Mouse (Mus musculus) heart, embryonic 10.5 days (tissue): Measurements from ENCODE around the gene Wdr59. TPM values are rescaled to one million over a fixed set of nuclear protein-coding genes. Genes with fewer than 3 reads are reported as not detected.

ENCODE experiments used
- DNase-seq: peaks from one replicate; pipeline ENCODE4 v3.0.0-alpha.2; 2017; ENCODE audit warnings: low spot score
- H3K27ac ChIP-seq: fragments of 300-500 bp; sonication (generic); 2 replicates; pipeline ENCODE4 v1.5.1; 2016; ENCODE audit warnings: mild to moderate bottlenecking
- H3K27me3 ChIP-seq: fragments of 300-500 bp; sonication (generic); 2 replicates; pipeline ENCODE4 v1.6.1; 2016; ENCODE audit warnings: mild to moderate bottlenecking; ENCODE audit not compliant: poor library complexity, insufficient read depth, severe bottlenecking
- H3K36me3 ChIP-seq: fragments of 300-500 bp; sonication (generic); 2 replicates; pipeline ENCODE4 v1.6.1; 2016; ENCODE audit warnings: mild to moderate bottlenecking, moderate library complexity
- H3K4me1 ChIP-seq: fragments of 300-500 bp; sonication (generic); 2 replicates; pipeline ENCODE4 v1.6.1; 2016; ENCODE audit warnings: mild to moderate bottlenecking
- H3K4me3 ChIP-seq: fragments of 300-500 bp; sonication (generic); 2 replicates; pipeline ENCODE4 v1.5.1; 2016; ENCODE audit warnings: mild to moderate bottlenecking, moderate library complexity
- H3K9me3 ChIP-seq: fragments of 300-500 bp; sonication (generic); 2 replicates; pipeline ENCODE4 v1.6.1; 2016; ENCODE audit warnings: mild to moderate bottlenecking, moderate library complexity
- whole genome bisulfite sequencing: fragments of 180-500 bp; shearing (Covaris S2); methylation state at CpG from one replicate; pipeline ENCODE4 v1.1.7; 2016; 5-methylcytosine and 5-hydroxymethylcytosine counted together
- polyA plus RNA-seq: library from polyadenylated mRNA; unstranded; fragments of >200 nt; fragmentation: Nextera tagmentation; extraction: Ambion mirVana; gene quantifications from 2 replicates; pipeline ENCODE4 v1.2.1, GENCODE M21; 2016

Gene Wdr59
- polyA plus RNA-seq, 1 experiment from 2014 or later: 5.9 TPM

- Histone ChIP-seq H3K9me3 (no peaks in the 10 kb centered on the region), H3K4me3 (no peak overlapping the region), H3K27ac (no peak overlapping the region), H3K27me3 (no peaks in the 10 kb centered on the region), H3K36me3 (peaks cover 27% of the 10 kb centered on the region), H3K4me1 (no peaks in the 10 kb centered on the region)
- no peak for DNase-seq
- 59% methylated on average over 4 of the region's 4 CpGs for WGBS
Observed at GRCm38 (mm10) chr8:111464526-111464925, 57.4 kb downstream of the Wdr59 start.

GRCm38 (mm10) chr8:111449671-111450070 is 72.2 kb downstream of the Wdr59 start:
- Histone ChIP-seq H3K4me3 (no peak overlapping the region), H3K27ac (no peak overlapping the region), H3K36me3 (peaks cover 22% of the 10 kb centered on the region; the same call in 1 of the 2 replicates), H3K27me3 (no peaks in the 10 kb centered on the region), H3K9me3 (no peaks in the 10 kb centered on the region), H3K4me1 (peaks cover 13% of the 10 kb centered on the region)
- 51% methylated on average over 4 of the region's 4 CpGs for WGBS
- DNase-seq: no peak

- H3K27ac ChIP-seq: peak overlapping the region; percentile 72; the same call in 1 of the 2 replicates
- H3K4me3 ChIP-seq: no peak overlapping the region; the same call in 1 of the 2 replicates
- H3K36me3 ChIP-seq: peaks cover 19% of the 10 kb centered on the region; the same call in 1 of the 2 replicates
- no peaks in the 10 kb centered on the region for H3K9me3 ChIP-seq
- H3K27me3 ChIP-seq: 0 out of 2 replicates have a peak, but pooled peaks cover 5% of the 10 kb centered on the region
- DNase-seq: no peak
- WGBS: 36% methylated on average over 4 of the region's 4 CpGs
- peaks cover 16% of the 10 kb centered on the region for H3K4me1 ChIP-seq
Observed at GRCm38 (mm10) chr8:111445960-111446660, 75.8 kb downstream of the Wdr59 start.

GRCm38 (mm10) chr8:111445558-111445957 is 76.3 kb downstream of the Wdr59 start:
- Histone ChIP-seq H3K27ac (peak overlapping the region; percentile 72), H3K36me3 (peaks cover 13% of the 10 kb centered on the region; the same call in 1 of the 2 replicates), H3K9me3 (no peaks in the 10 kb centered on the region), H3K4me1 (peaks cover 16% of the 10 kb centered on the region), H3K4me3 (no peak overlapping the region; the same call in 1 of the 2 replicates), H3K27me3 (0 out of 2 replicates have a peak, but pooled peaks cover 5% of the 10 kb centered on the region)
- DNase-seq: no peak
- WGBS: 66% methylated on average over 18 of the region's 18 CpGs

GRCm38 (mm10) chr8:111444245-111444644 is 77.6 kb downstream of the Wdr59 start:
- DNase-seq: no peak
- H3K4me3 ChIP-seq: no peak overlapping the region
- H3K4me1 ChIP-seq: peaks cover 16% of the 10 kb centered on the region
- no peak overlapping the region for H3K27ac ChIP-seq
- H3K36me3 ChIP-seq: peaks cover 8% of the 10 kb centered on the region; the same call in 1 of the 2 replicates
- H3K9me3 ChIP-seq: no peaks in the 10 kb centered on the region
- WGBS: 73% methylated on average over 4 of the region's 4 CpGs
- H3K27me3 ChIP-seq: 0 out of 2 replicates have a peak, but pooled peaks cover 5% of the 10 kb centered on the region

GRCm38 (mm10) chr8:111439189-111439588 is 82.7 kb downstream of the Wdr59 start:
- WGBS: 17% methylated on average over 9 of the region's 9 CpGs
- Histone ChIP-seq H3K4me3 (no peak overlapping the region), H3K4me1 (peaks cover under 1% of the 10 kb centered on the region; the same call in 1 of the 2 replicates), H3K27ac (no peak overlapping the region), H3K9me3 (no peaks in the 10 kb centered on the region), H3K27me3 (0 out of 2 replicates have a peak, but pooled peaks cover 5% of the 10 kb centered on the region), H3K36me3 (no peaks in the 10 kb centered on the region)
- no peak for DNase-seq

GRCm38 (mm10) chr8:111435071-111435828 is 86.6 kb downstream of the Wdr59 start:
- no peaks in the 10 kb centered on the region for H3K27me3 ChIP-seq
- H3K4me1 ChIP-seq: no peaks in the 10 kb centered on the region
- H3K4me3 ChIP-seq: no peak overlapping the region
- no peaks in the 10 kb centered on the region for H3K9me3 ChIP-seq
- H3K27ac ChIP-seq: no peak overlapping the region
- H3K36me3 ChIP-seq: no peaks in the 10 kb centered on the region
- 66% methylated on average over 11 of the region's 11 CpGs for WGBS
- no peak for DNase-seq

GRCm38 (mm10) chr8:111424646-111425045 is 97.2 kb downstream of the Wdr59 start:
- H3K4me1 ChIP-seq: no peaks in the 10 kb centered on the region
- no peaks in the 10 kb centered on the region for H3K9me3 ChIP-seq
- H3K36me3 ChIP-seq: no peaks in the 10 kb centered on the region
- no peak for DNase-seq
- no peak overlapping the region for H3K4me3 ChIP-seq
- 93% methylated on average over 9 of the region's 9 CpGs for WGBS
- H3K27ac ChIP-seq: no peak overlapping the region
- no peaks in the 10 kb centered on the region for H3K27me3 ChIP-seq

- Histone ChIP-seq H3K4me3 (no peak overlapping the region), H3K9me3 (no peaks in the 10 kb centered on the region), H3K4me1 (no peaks in the 10 kb centered on the region), H3K36me3 (no peaks in the 10 kb centered on the region), H3K27me3 (no peaks in the 10 kb centered on the region), H3K27ac (no peak overlapping the region)
- no peak for DNase-seq
- WGBS: 84% methylated on average over 11 of the region's 11 CpGs
Observed at GRCm38 (mm10) chr8:111424181-111424580, 97.7 kb downstream of the Wdr59 start.

- H3K27me3 ChIP-seq: no peaks in the 10 kb centered on the region
- no peak overlapping the region for H3K27ac ChIP-seq
- H3K4me1 ChIP-seq: no peaks in the 10 kb centered on the region
- no peaks in the 10 kb centered on the region for H3K36me3 ChIP-seq
- DNase-seq: no peak
- H3K9me3 ChIP-seq: no peaks in the 10 kb centered on the region
- no peak overlapping the region for H3K4me3 ChIP-seq
- 84% methylated on average over 2 of the region's 2 CpGs for WGBS
Observed at GRCm38 (mm10) chr8:111422614-111423013, 99.3 kb downstream of the Wdr59 start.

- no peak overlapping the region for H3K27ac ChIP-seq
- H3K36me3 ChIP-seq: no peaks in the 10 kb centered on the region
- no peak overlapping the region for H3K4me3 ChIP-seq
- peaks cover 2% of the 10 kb centered on the region; the same call in 1 of the 2 replicates for H3K27me3 ChIP-seq
- no peaks in the 10 kb centered on the region for H3K4me1 ChIP-seq
- H3K9me3 ChIP-seq: no peaks in the 10 kb centered on the region
- no peak for DNase-seq
- WGBS: 78% methylated on average over 3 of the region's 3 CpGs
Observed at GRCm38 (mm10) chr8:111419171-111419570, 102.7 kb downstream of the Wdr59 start.

GRCm38 (mm10) chr8:111418601-111419000 is 103.3 kb downstream of the Wdr59 start:
- DNase-seq: no peak
- Histone ChIP-seq H3K9me3 (no peaks in the 10 kb centered on the region), H3K4me3 (no peak overlapping the region), H3K27ac (no peak overlapping the region), H3K36me3 (no peaks in the 10 kb centered on the region), H3K4me1 (no peaks in the 10 kb centered on the region), H3K27me3 (peaks cover 5% of the 10 kb centered on the region; the same call in 1 of the 2 replicates)
- 37% methylated on average over 9 of the region's 9 CpGs for WGBS

- no peaks in the 10 kb centered on the region for H3K9me3 ChIP-seq
- no peak for DNase-seq
- H3K27ac ChIP-seq: no peak overlapping the region
- no peak overlapping the region for H3K4me3 ChIP-seq
- H3K36me3 ChIP-seq: no peaks in the 10 kb centered on the region
- H3K4me1 ChIP-seq: no peaks in the 10 kb centered on the region
- 82% methylated on average over 10 of the region's 10 CpGs for WGBS
- H3K27me3 ChIP-seq: peaks cover 5% of the 10 kb centered on the region; the same call in 1 of the 2 replicates
Observed at GRCm38 (mm10) chr8:111417222-111417621, 104.7 kb downstream of the Wdr59 start.
